Mouse (Mus musculus) cerebellum, postnatal 14 days (tissue): Measurements from ENCODE around the gene Sirpa.
A peak's percentile ranks its signal among the peaks of the same experiment; 100 is the strongest.

Source experiments
- DNase-seq, 2 experiments: peaks; one replicate each; pipeline ENCODE4 v3.0.0; 2021; ENCODE audit warnings: mixed read lengths in 2 of 2

Gene Sirpa

GRCm38 (mm10) chr2:129613971-129614370, 21.3 kb downstream of the Sirpa start:
- DNase-seq, result no peak

GRCm38 (mm10) chr2:129614482-129615185, 22.0 kb downstream of the Sirpa start:
- DNase-seq, result no peak

GRCm38 (mm10) chr2:129620148-129620547, 27.5 kb downstream of the Sirpa start:
- DNase-seq, result no peak

- peak in 1 of 2 experiments; percentile 1 for DNase-seq
Measured at GRCm38 (mm10) chr2:129620881-129621280, 28.2 kb downstream of the Sirpa start.

GRCm38 (mm10) chr2:129621654-129622490, 29.2 kb downstream of the Sirpa start:
- peak in 1 of 2 experiments; percentile 65 for DNase-seq

GRCm38 (mm10) chr2:129622918-129623317, 30.3 kb downstream of the Sirpa start:
- no peak for DNase-seq

GRCm38 (mm10) chr2:129623771-129624170, 31.1 kb downstream of the Sirpa start:
- no peak for DNase-seq

- no peak for DNase-seq
Measured at GRCm38 (mm10) chr2:129624246-129624918, 31.7 kb downstream of the Sirpa start.

GRCm38 (mm10) chr2:129624956-129625355, 32.3 kb downstream of the Sirpa start:
- DNase-seq, result no peak

- no peak for DNase-seq
Measured at GRCm38 (mm10) chr2:129625845-129626244, 33.2 kb downstream of the Sirpa start.

GRCm38 (mm10) chr2:129626621-129627061, 34.0 kb downstream of the Sirpa start:
- DNase-seq, result peak; percentile 75 to 81

- no peak for DNase-seq
Measured at GRCm38 (mm10) chr2:129627133-129627532, 34.5 kb downstream of the Sirpa start.

- no peak for DNase-seq
Measured at GRCm38 (mm10) chr2:129627811-129628210, 35.2 kb downstream of the Sirpa start.

- DNase-seq, result no peak
Measured at GRCm38 (mm10) chr2:129628456-129629185, 36.0 kb downstream of the Sirpa start.

- no peak for DNase-seq
Measured at GRCm38 (mm10) chr2:129629786-129630531, 37.3 kb downstream of the Sirpa start.

GRCm38 (mm10) chr2:129630532-129630886, 37.9 kb downstream of the Sirpa start:
- no peak for DNase-seq

- DNase-seq, result no peak
Measured at GRCm38 (mm10) chr2:129630978-129631660, 38.5 kb downstream of the Sirpa start.

- DNase-seq, result no peak
Measured at GRCm38 (mm10) chr2:129632324-129632723, 39.7 kb downstream of the Sirpa start.

- DNase-seq, result no peak
Measured at GRCm38 (mm10) chr2:129633077-129633732, 40.6 kb downstream of the Sirpa start.

GRCm38 (mm10) chr2:129633982-129634381, 41.3 kb downstream of the Sirpa start:
- no peak for DNase-seq

GRCm38 (mm10) chr2:129652616-129653015, 60.0 kb downstream of the Sirpa start:
- peak; percentile 89 for DNase-seq
